Mouse (Mus musculus): ENCODE results near the gene Txnrd2. TPM values are rescaled to one million over a fixed set of nuclear protein-coding genes. Genes with fewer than 3 reads are reported as not detected.

Gene Txnrd2
- total and polyA plus RNA-seq, 3 experiments, result 14.6 to 24.1 (median 22.0) TPM

DNA sequence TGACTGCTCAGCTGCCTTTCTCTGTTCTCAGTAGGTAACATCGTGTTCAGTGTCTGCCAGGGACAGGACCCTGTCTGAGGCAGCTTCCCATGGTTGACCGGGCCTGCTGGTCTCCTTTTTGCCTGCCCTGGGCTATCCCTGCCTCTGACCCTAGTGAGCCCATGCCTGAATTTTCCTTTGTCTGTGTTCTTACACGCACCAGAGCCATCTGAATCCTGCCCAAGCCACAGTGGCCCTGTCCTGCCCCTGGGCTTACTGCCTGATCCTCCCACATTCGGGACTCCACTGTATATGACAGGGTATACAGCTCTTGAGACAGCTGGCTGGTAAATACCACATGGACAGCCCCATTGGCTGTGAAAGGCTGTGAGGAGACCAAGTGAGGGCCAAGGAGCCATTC is 16.4 kb upstream of the Txnrd2 start:
- Histone ChIP-seq H3K36me3 (replicated peaks in 1 of 2; ENCODE audit: control insufficient read depth in 1 of 2, insufficient read depth in 1 of 2, low read length in 1 of 2) (peaks cover 47 to 92% of the 10 kb centered on the region in 2 experiments), H3K4me3 (replicated peaks in 1 of 3; ENCODE audit: low read depth in 2 of 3, low read length in 2 of 3, poor library complexity in 1 of 3) (no peak overlapping the region), H3K27ac (ENCODE audit: insufficient read depth, low read depth) (no peak overlapping the region), H3K79me2 (replicated peaks; ENCODE audit: control insufficient read depth, extremely low read depth, insufficient read depth, poor library complexity, severe bottlenecking) (no peaks in the 10 kb centered on the region), H3K9me3 (replicated peaks; ENCODE audit: low read length) (no peaks in the 10 kb centered on the region), H3K27me3 (replicated peaks) (no peaks in the 10 kb centered on the region), H3K4me2 (ENCODE audit: insufficient read depth, low read depth, poor library complexity, severe bottlenecking) (no peak overlapping the region), H3K9ac (ENCODE audit: insufficient read depth, low read depth) (no peak overlapping the region), H3K4me1 (ENCODE audit: control insufficient read depth in 1 of 2, insufficient read depth in 2 of 2) (peaks cover 3 to 32% of the 10 kb centered on the region in 2 experiments; a peak in 2 of 4 replicates)
- in situ Hi-C loops (cut with MboI; ENCODE audit: low pct_ligation_motif_present, low pct_unique_long_range_greater_than_20kb, low sequenced_read_pairs), result no loop called here
- no peak for DNase-seq (ENCODE audit: extremely low read depth)
- TF ChIP-seq USF1 (IDR thresholded peaks at IDR 0.05; ENCODE audit: low read depth, low read length) (no peak), POLR2AphosphoS2 (IDR thresholded peaks at IDR 0.05; ENCODE audit: low read depth, low read length) (no peak), ZC3H11A (IDR thresholded peaks at IDR 0.05; ENCODE audit: low read depth, low read length) (no peak), MXI1 (IDR thresholded peaks at IDR 0.05; ENCODE audit: low read depth, low read length) (no peak), EP300 (IDR thresholded peaks at IDR 0.05; ENCODE audit: low read length) (no peak), IRF4 (IDR thresholded peaks at IDR 0.05; ENCODE audit: low read depth, low read length) (no peak), GABPA (IDR thresholded peaks at IDR 0.05; ENCODE audit: insufficient replicate concordance, low read depth, low read length) (no peak), RCOR1 (conservative IDR thresholded peaks at IDR 0.05; ENCODE audit: low read depth, low read length) (no peak), NELFE (IDR thresholded peaks at IDR 0.05; ENCODE audit: low read depth, low read length) (no peak), ETS1 (conservative IDR thresholded peaks at IDR 0.05; ENCODE audit: low read depth, low read length) (no peak), SIN3A (IDR thresholded peaks at IDR 0.05; ENCODE audit: low read length) (no peak), MAX (IDR thresholded peaks at IDR 0.05; ENCODE audit: low read length) (no peak)
- dilution Hi-C loops (cut with MboI; ENCODE audit: extremely low pct_ligation_motif_present, extremely low pct_unique_long_range_greater_than_20kb, low sequenced_read_pairs), result no loop called here

DNA sequence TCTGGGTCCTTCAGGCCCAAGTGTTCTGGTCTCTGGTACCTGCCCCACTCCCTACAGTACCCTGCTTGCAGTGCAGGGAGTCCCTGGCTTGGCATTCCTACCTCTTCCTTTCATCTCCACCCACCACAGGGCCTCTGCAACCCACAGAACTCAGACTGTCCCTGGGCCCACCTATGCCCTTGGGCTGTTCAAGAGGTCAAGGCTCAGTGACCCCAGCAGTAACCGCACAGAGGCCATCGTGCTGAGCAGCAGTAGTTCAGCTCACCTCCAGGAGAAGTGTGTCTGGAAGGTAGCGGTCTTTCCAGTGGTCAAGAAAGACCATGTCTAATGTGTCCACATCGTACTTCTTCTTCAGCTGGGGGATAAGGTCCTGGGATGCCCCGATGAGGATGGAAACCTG is 15.8 kb upstream of the Txnrd2 start:
- no peak overlapping the region for H3K4me3 ChIP-seq (replicated peaks in 1 of 3; ENCODE audit: low read depth in 2 of 3, low read length in 2 of 3, poor library complexity in 1 of 3)

DNA sequence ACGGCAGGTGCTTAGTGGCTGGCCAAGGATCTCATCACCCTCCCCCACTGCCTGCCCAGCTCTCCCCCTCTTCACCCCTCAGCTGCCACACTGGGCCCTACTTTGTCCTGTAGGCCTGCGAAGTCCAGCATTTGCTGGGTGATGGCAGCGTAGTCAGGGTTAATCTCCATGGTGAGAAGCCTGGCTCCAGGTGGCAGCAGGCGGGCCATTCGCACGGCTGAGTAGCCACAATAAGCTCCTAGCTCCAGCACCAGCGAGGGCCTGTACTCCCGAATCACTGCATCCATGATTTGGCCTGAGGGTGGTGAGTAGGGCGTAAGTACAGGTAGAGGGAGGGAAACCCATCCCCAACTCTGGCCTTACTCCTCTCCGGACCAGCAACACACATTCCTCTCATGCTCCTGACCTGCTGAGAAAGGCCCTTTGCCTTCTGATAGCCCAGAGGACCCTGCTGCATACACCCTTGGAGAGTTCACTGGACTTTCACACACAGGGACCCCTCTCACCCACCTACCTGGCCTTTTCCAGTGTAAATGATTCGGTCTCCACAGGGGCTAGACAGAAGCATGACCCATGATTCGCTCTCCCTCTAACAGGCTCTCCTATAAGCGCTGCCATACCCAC is 15.0 kb upstream of the Txnrd2 start:
- no peak for DNase-seq (ENCODE audit: extremely low read depth)
- Histone ChIP-seq H3K4me2 (ENCODE audit: insufficient read depth, low read depth, poor library complexity, severe bottlenecking) (no peak overlapping the region), H3K79me2 (replicated peaks; ENCODE audit: control insufficient read depth, extremely low read depth, insufficient read depth, poor library complexity, severe bottlenecking) (no peaks in the 10 kb centered on the region), H3K4me1 (ENCODE audit: control insufficient read depth in 1 of 2, insufficient read depth in 2 of 2) (peaks cover 3 to 36% of the 10 kb centered on the region in 2 experiments; a peak in 2 of 4 replicates), H3K27ac (ENCODE audit: insufficient read depth, low read depth) (no peak overlapping the region), H3K36me3 (replicated peaks in 1 of 2; ENCODE audit: control insufficient read depth in 1 of 2, insufficient read depth in 1 of 2, low read length in 1 of 2) (peaks cover 47 to 91% of the 10 kb centered on the region in 2 experiments), H3K4me3 (replicated peaks in 1 of 3; ENCODE audit: low read depth in 2 of 3, low read length in 2 of 3, poor library complexity in 1 of 3) (no peak overlapping the region), H3K9ac (ENCODE audit: insufficient read depth, low read depth) (no peak overlapping the region), H3K27me3 (replicated peaks) (no peaks in the 10 kb centered on the region), H3K9me3 (replicated peaks; ENCODE audit: low read length) (no peaks in the 10 kb centered on the region)
- in situ Hi-C loops (cut with MboI; ENCODE audit: low pct_ligation_motif_present, low pct_unique_long_range_greater_than_20kb, low sequenced_read_pairs) (no loop called here), dilution Hi-C loops (cut with MboI; ENCODE audit: extremely low pct_ligation_motif_present, extremely low pct_unique_long_range_greater_than_20kb, low sequenced_read_pairs) (no loop called here)
- no peak for TF ChIP-seq CTCF (conservative IDR thresholded peaks at IDR 0.05 in 1 of 2, IDR thresholded peaks at IDR 0.05 in 1 of 2; ENCODE audit: low read depth in 2 of 2, low read length in 2 of 2)
- TF ChIP-seq MAZ (IDR thresholded peaks at IDR 0.05; ENCODE audit: low read depth, low read length), result no peak
- TF ChIP-seq IRF4 (IDR thresholded peaks at IDR 0.05; ENCODE audit: low read depth, low read length), result no peak
- TF ChIP-seq KAT2A (IDR thresholded peaks at IDR 0.05; ENCODE audit: insufficient replicate concordance, low read length), result no peak
- no peak for TF ChIP-seq SIN3A (IDR thresholded peaks at IDR 0.05; ENCODE audit: low read length)

More for the DNA sequence above, 15.8 kb upstream of the Txnrd2 start:
- Histone ChIP-seq H3K9ac (ENCODE audit: insufficient read depth, low read depth) (no peak overlapping the region), H3K4me2 (ENCODE audit: insufficient read depth, low read depth, poor library complexity, severe bottlenecking) (no peak overlapping the region), H3K27ac (ENCODE audit: insufficient read depth, low read depth) (no peak overlapping the region), H3K79me2 (replicated peaks; ENCODE audit: control insufficient read depth, extremely low read depth, insufficient read depth, poor library complexity, severe bottlenecking) (no peaks in the 10 kb centered on the region), H3K9me3 (replicated peaks; ENCODE audit: low read length) (no peaks in the 10 kb centered on the region), H3K27me3 (replicated peaks) (no peaks in the 10 kb centered on the region), H3K4me1 (ENCODE audit: control insufficient read depth in 1 of 2, insufficient read depth in 2 of 2) (peaks cover 3 to 34% of the 10 kb centered on the region in 2 experiments; a peak in 2 of 4 replicates), H3K36me3 (replicated peaks in 1 of 2; ENCODE audit: control insufficient read depth in 1 of 2, insufficient read depth in 1 of 2, low read length in 1 of 2) (peaks cover 47 to 90% of the 10 kb centered on the region in 2 experiments)
- dilution Hi-C loops (cut with MboI; ENCODE audit: extremely low pct_ligation_motif_present, extremely low pct_unique_long_range_greater_than_20kb, low sequenced_read_pairs), result no loop called here
- TF ChIP-seq RCOR1 (conservative IDR thresholded peaks at IDR 0.05; ENCODE audit: low read depth, low read length), result no peak
- in situ Hi-C loops (cut with MboI; ENCODE audit: low pct_ligation_motif_present, low pct_unique_long_range_greater_than_20kb, low sequenced_read_pairs), result no loop called here
- DNase-seq (ENCODE audit: extremely low read depth), result no peak
